Mouse (Mus musculus): ENCODE data around the gene Gm1123. TPM values are rescaled to one million over a fixed set of nuclear protein-coding genes. Genes with fewer than 3 reads are reported as not detected.

Gene Gm1123
- polyA plus RNA-seq, 1 experiment from 2014 or later: 2.8 TPM

DNA sequence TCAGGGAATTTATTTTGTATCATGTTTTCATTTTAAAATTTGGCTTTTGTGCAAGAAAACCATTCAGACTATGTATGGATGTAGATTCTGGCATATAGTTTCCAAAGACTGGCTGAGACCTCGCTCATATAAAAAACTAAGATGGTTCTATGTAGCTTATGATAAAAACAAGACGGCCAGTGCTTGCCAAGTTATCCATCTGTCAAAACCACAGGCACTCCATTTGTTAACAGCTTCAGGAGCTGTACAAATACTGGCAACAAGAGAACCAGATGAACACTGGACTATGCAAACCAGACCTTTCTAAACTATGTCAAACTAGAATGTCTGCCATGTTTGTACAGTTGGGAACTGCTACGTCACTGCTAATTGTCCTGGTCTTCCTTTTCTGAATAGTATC lies 22.2 kb upstream of the Gm1123 start:
- Histone ChIP-seq H3K9ac (ENCODE audit: low read length) (no peak overlapping the region), H3K36me3 (ENCODE audit: control insufficient read depth, insufficient read depth, low read length) (no peaks in the 10 kb centered on the region), H3K9me3 (ENCODE audit: control insufficient read depth, low read length) (no peaks in the 10 kb centered on the region), H3K27ac (ENCODE audit: low read depth) (no peak overlapping the region), H3K4me1 (replicated peaks; ENCODE audit: control insufficient read depth, insufficient read depth, low read length) (no peaks in the 10 kb centered on the region), H3K4me2 (ENCODE audit: low read length) (no peak overlapping the region), H3K27me3 (replicated peaks; ENCODE audit: control insufficient read depth, insufficient read depth, low read length) (no peaks in the 10 kb centered on the region), H3K4me3 (ENCODE audit: low read depth, low read length) (no peak overlapping the region)
- DNase-seq (ENCODE audit: low spot score): no peak
- ATAC-seq (replicated peaks; ENCODE audit: low FRiP score, low TSS enrichment, low read depth): no peak
- WGBS: 89% methylated on average over 3 of the region's 3 CpGs

DNA sequence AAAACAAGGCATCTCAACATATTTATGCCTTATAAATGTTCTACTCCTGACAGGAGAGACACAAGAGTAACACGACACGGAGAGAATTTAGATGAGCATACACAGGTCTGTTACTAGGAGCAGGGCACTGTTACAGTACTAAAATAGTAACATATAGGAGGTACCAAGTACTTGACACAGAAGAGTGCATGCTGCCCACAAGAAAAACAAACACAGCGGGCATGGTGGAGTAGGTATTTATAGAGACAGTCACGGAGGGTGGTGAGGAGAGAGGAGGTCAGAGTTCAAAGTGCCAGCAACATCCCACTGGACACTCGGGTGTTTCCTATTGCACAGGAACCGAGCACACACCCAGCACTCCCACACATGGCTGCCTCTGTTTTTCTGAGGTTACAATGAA lies 14.2 kb upstream of the Gm1123 start:
- H3K27me3 ChIP-seq (replicated peaks; ENCODE audit: control insufficient read depth, insufficient read depth, low read length): no peaks in the 10 kb centered on the region
- no peaks in the 10 kb centered on the region for H3K4me1 ChIP-seq (replicated peaks; ENCODE audit: control insufficient read depth, insufficient read depth, low read length)
- H3K9ac ChIP-seq (ENCODE audit: low read length): no peak overlapping the region
- H3K27ac ChIP-seq (ENCODE audit: low read depth): no peak overlapping the region
- 59% methylated on average over 6 of the region's 6 CpGs for WGBS
- no peaks in the 10 kb centered on the region for H3K36me3 ChIP-seq (ENCODE audit: control insufficient read depth, insufficient read depth, low read length)
- no peak for ATAC-seq (replicated peaks; ENCODE audit: low FRiP score, low TSS enrichment, low read depth)
- DNase-seq (ENCODE audit: low spot score): no peak
- H3K4me2 ChIP-seq (ENCODE audit: low read length): no peak overlapping the region
- H3K9me3 ChIP-seq (ENCODE audit: control insufficient read depth, low read length): no peaks in the 10 kb centered on the region
- no peak overlapping the region for H3K4me3 ChIP-seq (ENCODE audit: low read depth, low read length)

DNA sequence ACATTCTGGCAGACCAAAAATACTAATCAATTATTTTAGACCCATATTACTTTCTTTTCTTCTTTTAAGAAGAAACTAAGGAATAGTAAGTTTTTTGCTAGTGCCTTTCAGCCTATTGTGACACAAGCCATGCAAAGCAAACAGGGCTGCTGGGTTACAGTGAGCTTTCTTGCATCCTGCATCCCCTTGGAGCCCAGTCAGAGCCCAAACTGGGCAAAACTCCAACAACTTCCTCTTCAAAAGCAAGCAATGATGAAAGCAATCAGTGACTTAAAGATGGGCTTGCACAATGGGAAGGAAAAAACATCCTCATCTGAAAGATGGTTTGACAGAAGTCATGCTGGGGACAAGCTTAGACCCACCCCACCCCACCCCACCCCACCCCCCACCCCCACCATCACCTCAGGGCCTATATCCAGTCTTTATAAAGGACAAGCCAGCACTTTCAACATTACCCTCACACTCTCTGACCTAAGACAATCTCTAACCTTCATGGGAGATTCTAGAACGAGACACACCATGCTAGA lies 13.3 kb upstream of the Gm1123 start:
- WGBS: 71% methylated on average over 1 of the region's 1 CpGs
- Histone ChIP-seq H3K36me3 (ENCODE audit: control insufficient read depth, insufficient read depth, low read length) (no peaks in the 10 kb centered on the region), H3K27me3 (replicated peaks; ENCODE audit: control insufficient read depth, insufficient read depth, low read length) (no peaks in the 10 kb centered on the region), H3K27ac (ENCODE audit: low read depth) (no peak overlapping the region), H3K4me2 (ENCODE audit: low read length) (no peak overlapping the region), H3K4me3 (ENCODE audit: low read depth, low read length) (no peak overlapping the region), H3K4me1 (replicated peaks; ENCODE audit: control insufficient read depth, insufficient read depth, low read length) (no peaks in the 10 kb centered on the region), H3K9me3 (ENCODE audit: control insufficient read depth, low read length) (no peaks in the 10 kb centered on the region), H3K9ac (ENCODE audit: low read length) (no peak overlapping the region)
- DNase-seq (ENCODE audit: low spot score) (no peak), ATAC-seq (replicated peaks; ENCODE audit: low FRiP score, low TSS enrichment, low read depth) (no peak)

DNA sequence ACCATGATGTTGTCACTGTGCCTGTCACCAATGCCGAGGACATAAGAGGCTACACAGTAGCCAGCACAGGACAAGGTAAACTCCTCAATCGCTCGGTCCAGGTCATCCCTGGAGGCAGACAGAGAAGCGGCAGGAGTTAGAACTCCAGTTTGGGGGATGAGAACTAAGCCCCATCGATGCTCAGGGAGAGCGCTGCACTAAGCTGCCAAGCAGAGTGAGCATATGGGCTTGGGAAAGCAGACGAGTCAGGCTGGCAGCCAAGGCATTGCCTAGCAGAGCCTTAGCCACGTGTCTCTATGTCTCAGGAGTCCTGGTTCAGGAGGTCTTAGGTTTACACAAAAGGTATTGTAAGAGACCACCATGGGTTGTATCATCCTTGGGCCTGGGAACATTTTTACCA lies 9.2 kb upstream of the Gm1123 start:
- DNase-seq (ENCODE audit: low spot score) (no peak), ATAC-seq (replicated peaks; ENCODE audit: low FRiP score, low TSS enrichment, low read depth) (no peak)
- H3K36me3 ChIP-seq (ENCODE audit: control insufficient read depth, insufficient read depth, low read length): no peaks in the 10 kb centered on the region
- no peak overlapping the region for H3K4me2 ChIP-seq (ENCODE audit: low read length)
- H3K9me3 ChIP-seq (ENCODE audit: control insufficient read depth, low read length): no peaks in the 10 kb centered on the region
- no peak overlapping the region for H3K27ac ChIP-seq (ENCODE audit: low read depth)
- H3K9ac ChIP-seq (ENCODE audit: low read length): no peak overlapping the region
- H3K4me1 ChIP-seq (replicated peaks; ENCODE audit: control insufficient read depth, insufficient read depth, low read length): no peaks in the 10 kb centered on the region
- no peaks in the 10 kb centered on the region for H3K27me3 ChIP-seq (replicated peaks; ENCODE audit: control insufficient read depth, insufficient read depth, low read length)
- no peak overlapping the region for H3K4me3 ChIP-seq (ENCODE audit: low read depth, low read length)
- 90% methylated on average over 8 of the region's 8 CpGs for WGBS

DNA sequence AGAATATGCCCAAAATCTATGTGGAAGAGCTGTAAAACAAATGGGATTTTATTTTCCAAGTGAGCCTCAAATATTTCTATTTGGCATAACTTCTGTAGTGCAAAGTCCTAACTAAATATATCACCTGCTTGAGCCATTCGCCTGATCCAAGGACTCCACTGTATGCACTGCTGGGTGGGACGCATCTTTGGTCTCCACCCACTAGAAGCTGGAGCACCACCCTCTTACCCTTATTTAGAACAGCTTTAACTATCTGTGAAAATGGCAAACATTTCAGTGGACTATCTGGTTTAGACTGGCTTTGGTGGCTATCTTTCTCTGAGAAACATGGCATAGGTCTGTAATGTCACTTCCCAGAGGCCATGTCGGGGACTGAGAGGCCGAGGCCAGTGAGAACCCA lies 7.1 kb upstream of the Gm1123 start:
- H3K27me3 ChIP-seq (replicated peaks; ENCODE audit: control insufficient read depth, insufficient read depth, low read length): no peaks in the 10 kb centered on the region
- H3K27ac ChIP-seq (ENCODE audit: low read depth): no peak overlapping the region
- H3K36me3 ChIP-seq (ENCODE audit: control insufficient read depth, insufficient read depth, low read length): no peaks in the 10 kb centered on the region
- no peaks in the 10 kb centered on the region for H3K4me1 ChIP-seq (replicated peaks; ENCODE audit: control insufficient read depth, insufficient read depth, low read length)
- WGBS: 85% methylated on average over 4 of the region's 4 CpGs
- H3K9me3 ChIP-seq (ENCODE audit: control insufficient read depth, low read length): no peaks in the 10 kb centered on the region
- ATAC-seq (replicated peaks; ENCODE audit: low FRiP score, low TSS enrichment, low read depth) (no peak), DNase-seq (ENCODE audit: low spot score) (no peak)
- no peak overlapping the region for H3K4me2 ChIP-seq (ENCODE audit: low read length)
- H3K4me3 ChIP-seq (ENCODE audit: low read depth, low read length): no peak overlapping the region
- H3K9ac ChIP-seq (ENCODE audit: low read length): no peak overlapping the region

DNA sequence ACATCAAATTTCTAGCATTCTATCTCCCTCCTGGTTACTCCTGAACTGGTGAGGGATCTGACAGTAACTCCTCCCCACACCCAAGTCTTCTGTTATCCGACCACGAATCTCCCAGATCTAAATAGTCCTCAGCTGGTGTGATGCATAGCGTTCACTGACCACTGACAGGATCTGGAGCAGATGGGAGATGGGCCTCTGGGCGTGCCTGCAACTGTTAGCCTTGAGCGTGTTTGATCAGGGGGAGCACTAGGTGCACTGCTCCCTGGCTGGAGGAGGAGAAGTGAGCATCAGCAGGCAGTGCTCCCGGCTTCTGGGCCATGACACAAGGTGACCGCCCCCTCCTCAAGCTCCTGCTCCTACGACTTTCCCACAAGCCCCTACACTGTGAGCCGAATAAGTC lies 6.5 kb upstream of the Gm1123 start:
- 64% methylated on average over 9 of the region's 9 CpGs for WGBS

DNA sequence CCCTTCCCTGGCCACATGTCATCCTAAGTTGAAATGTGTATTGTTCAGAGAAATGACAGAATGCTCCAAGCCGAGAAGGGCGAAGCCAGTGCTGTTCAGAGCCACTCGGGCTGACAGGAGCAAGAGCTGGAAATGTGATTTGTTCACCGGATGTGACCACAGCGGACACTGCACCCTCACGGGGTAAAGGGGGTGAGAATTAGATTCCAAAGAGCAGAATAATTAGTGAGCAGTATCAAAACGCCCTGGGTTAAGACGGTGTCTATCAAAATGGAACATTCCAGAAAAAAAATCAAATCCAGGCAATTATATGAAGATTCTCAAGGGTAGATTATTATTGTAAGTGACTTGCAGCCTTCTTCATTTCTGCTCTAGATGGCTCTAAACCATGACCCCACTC lies 1.4 kb downstream of the Gm1123 start:
- Histone ChIP-seq H3K9me3 (ENCODE audit: control insufficient read depth, low read length) (no peaks in the 10 kb centered on the region), H3K4me1 (replicated peaks; ENCODE audit: control insufficient read depth, insufficient read depth, low read length) (no peaks in the 10 kb centered on the region), H3K27ac (ENCODE audit: low read depth) (no peak overlapping the region), H3K9ac (ENCODE audit: low read length) (no peak overlapping the region), H3K4me2 (ENCODE audit: low read length) (no peak overlapping the region), H3K27me3 (replicated peaks; ENCODE audit: control insufficient read depth, insufficient read depth, low read length) (no peaks in the 10 kb centered on the region), H3K36me3 (ENCODE audit: control insufficient read depth, insufficient read depth, low read length) (no peaks in the 10 kb centered on the region), H3K4me3 (ENCODE audit: low read depth, low read length) (no peak overlapping the region)
- 89% methylated on average over 8 of the region's 8 CpGs for WGBS
- no peak for ATAC-seq (replicated peaks; ENCODE audit: low FRiP score, low TSS enrichment, low read depth)
- DNase-seq (ENCODE audit: low spot score): no peak

More for the DNA sequence above, 6.5 kb upstream of the Gm1123 start:
- H3K9me3 ChIP-seq (ENCODE audit: control insufficient read depth, low read length): no peaks in the 10 kb centered on the region
- H3K4me2 ChIP-seq (ENCODE audit: low read length): no peak overlapping the region
- no peaks in the 10 kb centered on the region for H3K36me3 ChIP-seq (ENCODE audit: control insufficient read depth, insufficient read depth, low read length)
- H3K4me1 ChIP-seq (replicated peaks; ENCODE audit: control insufficient read depth, insufficient read depth, low read length): no peaks in the 10 kb centered on the region
- ATAC-seq (replicated peaks; ENCODE audit: low FRiP score, low TSS enrichment, low read depth) (no peak), DNase-seq (ENCODE audit: low spot score) (no peak)
- no peaks in the 10 kb centered on the region for H3K27me3 ChIP-seq (replicated peaks; ENCODE audit: control insufficient read depth, insufficient read depth, low read length)
- no peak overlapping the region for H3K27ac ChIP-seq (ENCODE audit: low read depth)
- H3K4me3 ChIP-seq (ENCODE audit: low read depth, low read length): no peak overlapping the region
- no peak overlapping the region for H3K9ac ChIP-seq (ENCODE audit: low read length)

DNA sequence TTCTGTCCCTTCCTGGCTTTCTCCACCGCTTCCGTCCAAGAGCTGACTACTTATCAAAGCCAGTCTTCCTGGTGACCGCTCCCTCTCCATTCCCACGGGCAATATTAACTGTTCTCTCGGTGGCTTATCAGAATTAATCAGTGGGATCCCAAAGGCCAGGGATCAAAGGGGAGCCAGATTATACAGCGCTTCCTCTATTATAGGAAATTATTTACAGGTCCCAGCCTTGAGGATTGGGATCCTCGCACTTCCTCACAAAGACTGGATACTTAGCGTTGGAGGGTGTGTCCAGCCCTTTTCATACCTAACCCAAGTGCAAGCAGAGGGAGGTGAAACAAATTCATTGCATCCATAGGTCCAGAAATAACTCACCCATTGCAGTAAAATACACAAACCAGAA lies 3.5 kb downstream of the Gm1123 start:
- Histone ChIP-seq H3K4me2 (ENCODE audit: low read length) (no peak overlapping the region), H3K27ac (ENCODE audit: low read depth) (no peak overlapping the region)

DNA sequence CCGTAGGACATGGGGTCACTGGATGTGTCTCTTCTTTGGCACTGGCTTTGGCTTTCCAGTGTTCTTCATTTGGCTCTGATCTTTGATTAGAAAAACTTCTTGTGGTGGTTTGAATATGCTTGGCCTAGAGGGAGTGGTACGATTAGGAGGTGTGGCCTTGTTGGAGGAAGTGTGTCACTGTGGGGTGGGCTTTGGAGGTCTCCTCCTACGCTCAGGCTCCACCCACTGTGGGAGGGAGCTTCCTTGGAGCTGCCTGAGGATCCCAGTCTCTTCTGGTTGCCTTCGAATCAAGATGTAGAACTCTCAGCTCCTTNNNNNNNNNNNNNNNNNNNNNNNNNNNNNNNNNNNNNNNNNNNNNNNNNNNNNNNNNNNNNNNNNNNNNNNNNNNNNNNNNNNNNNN lies 13.8 kb downstream of the Gm1123 start:
- DNase-seq (ENCODE audit: low spot score) (no peak), ATAC-seq (replicated peaks; ENCODE audit: low FRiP score, low TSS enrichment, low read depth) (no peak)
- Histone ChIP-seq H3K27me3 (replicated peaks; ENCODE audit: control insufficient read depth, insufficient read depth, low read length) (no peaks in the 10 kb centered on the region), H3K9ac (ENCODE audit: low read length) (no peak overlapping the region), H3K9me3 (ENCODE audit: control insufficient read depth, low read length) (no peaks in the 10 kb centered on the region), H3K4me2 (ENCODE audit: low read length) (no peak overlapping the region), H3K36me3 (ENCODE audit: control insufficient read depth, insufficient read depth, low read length) (no peaks in the 10 kb centered on the region), H3K4me3 (ENCODE audit: low read depth, low read length) (no peak overlapping the region), H3K27ac (ENCODE audit: low read depth) (no peak overlapping the region), H3K4me1 (replicated peaks; ENCODE audit: control insufficient read depth, insufficient read depth, low read length) (no peaks in the 10 kb centered on the region)
- 81% methylated on average over 4 of the region's 4 CpGs for WGBS

More for the DNA sequence above, 3.5 kb downstream of the Gm1123 start:
- DNase-seq (ENCODE audit: low spot score): no peak
- Histone ChIP-seq H3K9ac (ENCODE audit: low read length) (no peak overlapping the region), H3K4me3 (ENCODE audit: low read depth, low read length) (no peak overlapping the region), H3K4me1 (replicated peaks; ENCODE audit: control insufficient read depth, insufficient read depth, low read length) (no peaks in the 10 kb centered on the region), H3K27me3 (replicated peaks; ENCODE audit: control insufficient read depth, insufficient read depth, low read length) (no peaks in the 10 kb centered on the region), H3K9me3 (ENCODE audit: control insufficient read depth, low read length) (no peaks in the 10 kb centered on the region), H3K36me3 (ENCODE audit: control insufficient read depth, insufficient read depth, low read length) (no peaks in the 10 kb centered on the region)
- 76% methylated on average over 8 of the region's 8 CpGs for WGBS
- ATAC-seq (replicated peaks; ENCODE audit: low FRiP score, low TSS enrichment, low read depth): no peak
